Mouse (Mus musculus): ENCODE measurements at regions not wholly inside any gene's neighbourhood (a gene's known extent, or its start where the extent isn't known, plus 50 kb on each side); places are given as distances from the start of the nearest gene placed in this dataset.

- Histone ChIP-seq H3K4me1 (ENCODE audit: control insufficient read depth, insufficient read depth, low read length) (no peaks in the 10 kb centered on the region), H3K27ac (ENCODE audit: insufficient read depth, low read depth, low read length) (no peak overlapping the region), H3K4me3 (ENCODE audit: insufficient read depth, low read length) (no peak overlapping the region)
- TF ChIP-seq CTCF (IDR thresholded peaks at IDR 0.05; ENCODE audit: low read depth, low read length) (no peak), POLR2A (IDR thresholded peaks at IDR 0.05; ENCODE audit: borderline replicate concordance, low read depth, low read length) (no peak)
Measured at GRCm38 (mm10) chr3:56302346-56303185, 119.1 kb upstream of the Nbea start.

GRCm38 (mm10) chr3:56300769-56301168 lies 117.3 kb upstream of the Nbea start:
- no peak overlapping the region for H3K27ac ChIP-seq (ENCODE audit: insufficient read depth, low read depth, low read length)
- no peaks in the 10 kb centered on the region for H3K4me1 ChIP-seq (ENCODE audit: control insufficient read depth, insufficient read depth, low read length)
- TF ChIP-seq POLR2A (IDR thresholded peaks at IDR 0.05; ENCODE audit: borderline replicate concordance, low read depth, low read length) (no peak), CTCF (IDR thresholded peaks at IDR 0.05; ENCODE audit: low read depth, low read length) (no peak)

GRCm38 (mm10) chr3:56295578-56295977 lies 112.1 kb upstream of the Nbea start:
- no peak overlapping the region for H3K4me3 ChIP-seq (ENCODE audit: insufficient read depth, low read length)
- no peak overlapping the region for H3K27ac ChIP-seq (ENCODE audit: insufficient read depth, low read depth, low read length)
- no peak for TF ChIP-seq POLR2A (IDR thresholded peaks at IDR 0.05; ENCODE audit: borderline replicate concordance, low read depth, low read length)
- no peak for TF ChIP-seq CTCF (IDR thresholded peaks at IDR 0.05; ENCODE audit: low read depth, low read length)
- no peaks in the 10 kb centered on the region for H3K4me1 ChIP-seq (ENCODE audit: control insufficient read depth, insufficient read depth, low read length)

More at GRCm38 (mm10) chr3:56300769-56301168, 117.3 kb upstream of the Nbea start:
- H3K4me3 ChIP-seq (ENCODE audit: insufficient read depth, low read length): no peak overlapping the region

GRCm38 (mm10) chr3:56281507-56281906 lies 98.0 kb upstream of the Nbea start:
- no peak overlapping the region for H3K4me3 ChIP-seq (ENCODE audit: insufficient read depth, low read length)
- no peak for TF ChIP-seq CTCF (IDR thresholded peaks at IDR 0.05; ENCODE audit: low read depth, low read length)
- TF ChIP-seq POLR2A (IDR thresholded peaks at IDR 0.05; ENCODE audit: borderline replicate concordance, low read depth, low read length): no peak
- H3K27ac ChIP-seq (ENCODE audit: insufficient read depth, low read depth, low read length): no peak overlapping the region
- H3K4me1 ChIP-seq (ENCODE audit: control insufficient read depth, insufficient read depth, low read length): peaks cover 7% of the 10 kb centered on the region

- Histone ChIP-seq H3K4me3 (ENCODE audit: insufficient read depth, low read length) (no peak overlapping the region), H3K27ac (ENCODE audit: insufficient read depth, low read depth, low read length) (no peak overlapping the region), H3K4me1 (ENCODE audit: control insufficient read depth, insufficient read depth, low read length) (peaks cover 7% of the 10 kb centered on the region)
- TF ChIP-seq CTCF (IDR thresholded peaks at IDR 0.05; ENCODE audit: low read depth, low read length) (no peak), POLR2A (IDR thresholded peaks at IDR 0.05; ENCODE audit: borderline replicate concordance, low read depth, low read length) (no peak)
Measured at GRCm38 (mm10) chr3:56280330-56280957, 96.9 kb upstream of the Nbea start.

- Histone ChIP-seq H3K4me3 (ENCODE audit: insufficient read depth, low read length) (no peak overlapping the region), H3K4me1 (ENCODE audit: control insufficient read depth, insufficient read depth, low read length) (no peaks in the 10 kb centered on the region), H3K27ac (ENCODE audit: insufficient read depth, low read depth, low read length) (no peak overlapping the region)
- TF ChIP-seq POLR2A (IDR thresholded peaks at IDR 0.05; ENCODE audit: borderline replicate concordance, low read depth, low read length) (no peak), CTCF (IDR thresholded peaks at IDR 0.05; ENCODE audit: low read depth, low read length) (no peak)
Measured at GRCm38 (mm10) chr3:56272587-56272986, 89.1 kb upstream of the Nbea start.

- no peak for TF ChIP-seq POLR2A (IDR thresholded peaks at IDR 0.05; ENCODE audit: borderline replicate concordance, low read depth, low read length)
- no peak for TF ChIP-seq CTCF (IDR thresholded peaks at IDR 0.05; ENCODE audit: low read depth, low read length)
- peak overlapping the region; percentile 16; the same call in 1 of the 2 replicates for H3K4me3 ChIP-seq (ENCODE audit: insufficient read depth, low read length)
- no peak overlapping the region for H3K27ac ChIP-seq (ENCODE audit: insufficient read depth, low read depth, low read length)
Measured at GRCm38 (mm10) chr3:56270241-56270830, 86.8 kb upstream of the Nbea start.

GRCm38 (mm10) chr3:56261800-56262561 lies 78.5 kb upstream of the Nbea start:
- no peak overlapping the region for H3K27ac ChIP-seq (ENCODE audit: insufficient read depth, low read depth, low read length)
- no peak overlapping the region for H3K4me3 ChIP-seq (ENCODE audit: insufficient read depth, low read length)
- TF ChIP-seq CTCF (IDR thresholded peaks at IDR 0.05; ENCODE audit: low read depth, low read length): no peak
- no peak for TF ChIP-seq POLR2A (IDR thresholded peaks at IDR 0.05; ENCODE audit: borderline replicate concordance, low read depth, low read length)
- H3K4me1 ChIP-seq (ENCODE audit: control insufficient read depth, insufficient read depth, low read length): no peaks in the 10 kb centered on the region

More at GRCm38 (mm10) chr3:56270241-56270830, 86.8 kb upstream of the Nbea start:
- H3K4me1 ChIP-seq (ENCODE audit: control insufficient read depth, insufficient read depth, low read length): no peaks in the 10 kb centered on the region

- no peak overlapping the region for H3K27ac ChIP-seq (ENCODE audit: insufficient read depth, low read depth, low read length)
- H3K4me3 ChIP-seq (ENCODE audit: insufficient read depth, low read length): no peak overlapping the region
- TF ChIP-seq CTCF (IDR thresholded peaks at IDR 0.05; ENCODE audit: low read depth, low read length): no peak
- no peak for TF ChIP-seq POLR2A (IDR thresholded peaks at IDR 0.05; ENCODE audit: borderline replicate concordance, low read depth, low read length)
- no peaks in the 10 kb centered on the region for H3K4me1 ChIP-seq (ENCODE audit: control insufficient read depth, insufficient read depth, low read length)
Measured at GRCm38 (mm10) chr3:56256271-56256670, 72.8 kb upstream of the Nbea start.

All from bone marrow macrophage, adult 2 months (primary cell).